Mouse (Mus musculus) stomach, postnatal 0 days (tissue): ENCODE results near the gene Ghdc. TPM values are rescaled to one million over a fixed set of nuclear protein-coding genes. Genes with fewer than 3 reads are reported as not detected.
A peak's percentile ranks its signal among the peaks of the same experiment; 100 is the strongest.

Source experiments
- ATAC-seq: fragments of 200-750 bp; cut with Nextera tagmentation; 2 replicates; pipeline ENCODE4 v1.8.0; 2017; ENCODE audit not compliant: low FRiP score, low TSS enrichment
- DNase-seq: peaks from one replicate; pipeline ENCODE4 v3.0.0-alpha.2; 2016; ENCODE audit warnings: low spot score
- H3K27ac ChIP-seq: fragments of 300-500 bp; sonication (generic); replicated peaks from 2 replicates; pipeline ENCODE4 v1.5.1; 2014; ENCODE audit warnings: mild to moderate bottlenecking, control low read depth
- H3K27me3 ChIP-seq: fragments of 300-500 bp; sonication (generic); 2 replicates; pipeline ENCODE4 v1.6.1; 2014; ENCODE audit warnings: low read length; ENCODE audit not compliant: control insufficient read depth, insufficient read depth
- H3K36me3 ChIP-seq: fragments of 300-500 bp; sonication (generic); 2 replicates; pipeline ENCODE4 v1.6.1; 2014; ENCODE audit warnings: low read length, mixed read lengths; ENCODE audit not compliant: control insufficient read depth, insufficient read depth
- H3K4me1 ChIP-seq: fragments of 300-500 bp; sonication (generic); replicated peaks from 2 replicates; pipeline ENCODE4 v1.6.1; 2014; ENCODE audit warnings: antibody characterized with exemption; ENCODE audit not compliant: control insufficient read depth, insufficient read depth
- H3K4me2 ChIP-seq: fragments of 300-500 bp; sonication (generic); replicated peaks from 2 replicates; pipeline ENCODE4 v1.6.1; 2014; ENCODE audit warnings: low read depth, mild to moderate bottlenecking, control low read depth, moderate library complexity
- H3K4me3 ChIP-seq: fragments of 300-500 bp; sonication (generic); 2 replicates; pipeline ENCODE4 v1.5.1; 2014; ENCODE audit warnings: low read depth, low read length, control low read depth
- H3K9ac ChIP-seq: fragments of 300-500 bp; sonication (generic); 2 replicates; pipeline ENCODE4 v1.6.1; 2014; ENCODE audit warnings: mild to moderate bottlenecking, low read length, control low read depth, mixed read lengths
- H3K9me3 ChIP-seq: fragments of 300-500 bp; sonication (generic); 2 replicates; pipeline ENCODE4 v1.6.1; 2016; ENCODE audit warnings: low read length; ENCODE audit not compliant: control insufficient read depth
- CTCF ChIP-seq: IDR thresholded peaks from 2 replicates; pipeline ENCODE4 v1.5.1; 2016; ENCODE audit warnings: antibody characterized with exemption, low read depth, mild to moderate bottlenecking, moderate library complexity
- EP300 ChIP-seq: optimal IDR thresholded peaks from 2 replicates; pipeline ENCODE3; 2016; ENCODE audit warnings: antibody characterized with exemption
- WGBS: fragments of 180-500 bp; shearing (Covaris S2); extraction: QIAGEN DNeasy Blood & Tissue Kit; methylation state at CpG from one replicate; pipeline ENCODE4 v1.1.7; 2014; 5-methylcytosine and 5-hydroxymethylcytosine counted together
- polyA plus RNA-seq: library from polyadenylated mRNA; unstranded; fragments of >200 nt; fragmentation: Nextera tagmentation; extraction: Ambion mirVana; gene quantifications from 2 replicates; pipeline ENCODE4 v1.2.1, GENCODE M21; 2015

The Ghdc gene
- polyA plus RNA-seq, 1 experiment from 2014 or later = 3.9 TPM

- no peak overlapping the region for H3K4me3 ChIP-seq
- DNase-seq = no peak
- no peak for TF ChIP-seq EP300
- TF ChIP-seq CTCF = no peak
- no peaks in the 10 kb centered on the region for H3K27me3 ChIP-seq
- ATAC-seq = no peak
- H3K4me2 ChIP-seq = no peak overlapping the region
- no peak overlapping the region for H3K27ac ChIP-seq
- 61% methylated on average over 3 of the region's 3 CpGs for WGBS
- no peak overlapping the region for H3K9ac ChIP-seq
- no peaks in the 10 kb centered on the region for H3K9me3 ChIP-seq
- H3K4me1 ChIP-seq = no peaks in the 10 kb centered on the region
- H3K36me3 ChIP-seq = peaks cover 6% of the 10 kb centered on the region
Observed at GRCm38 (mm10) chr11:100778069-100778468, 7.3 kb upstream of the Ghdc start.

DNA sequence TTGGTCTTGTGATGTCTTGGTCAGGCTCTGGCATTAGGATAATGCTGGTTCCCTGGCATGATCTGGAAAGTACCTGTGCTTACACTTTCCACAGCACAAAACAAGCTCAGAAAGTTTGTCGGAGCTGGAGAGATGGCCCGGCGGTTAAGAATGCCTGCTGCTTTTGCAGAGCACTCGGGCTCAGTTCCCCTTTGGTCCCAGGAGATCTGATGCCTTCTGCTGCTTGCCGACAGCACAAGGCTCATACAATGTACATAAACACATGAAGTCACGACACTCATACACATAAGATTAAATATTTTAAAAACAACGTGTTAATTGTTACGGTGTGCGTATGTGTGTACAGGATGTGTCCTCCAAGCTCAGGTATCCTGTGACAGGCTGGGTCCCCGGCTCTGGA, 5.2 kb upstream of the Ghdc start:
- Histone ChIP-seq H3K27ac (no peak overlapping the region), H3K4me3 (no peak overlapping the region), H3K36me3 (no peaks in the 10 kb centered on the region; the same call in 1 of the 2 replicates), H3K27me3 (no peaks in the 10 kb centered on the region), H3K9ac (no peak overlapping the region), H3K4me2 (no peak overlapping the region), H3K4me1 (no peaks in the 10 kb centered on the region), H3K9me3 (no peaks in the 10 kb centered on the region)
- no peak for DNase-seq
- no peak for ATAC-seq
- 82% methylated on average over 10 of the region's 10 CpGs for WGBS
- no peak for TF ChIP-seq CTCF
- no peak for TF ChIP-seq EP300

GRCm38 (mm10) chr11:100774261-100774660, 3.5 kb upstream of the Ghdc start:
- Histone ChIP-seq H3K4me2 (no peak overlapping the region), H3K27me3 (no peaks in the 10 kb centered on the region), H3K9me3 (no peaks in the 10 kb centered on the region), H3K36me3 (no peaks in the 10 kb centered on the region; the same call in 1 of the 2 replicates), H3K4me1 (0 out of 2 replicates have a peak, but pooled peaks cover 3% of the 10 kb centered on the region), H3K27ac (no peak overlapping the region), H3K4me3 (no peak overlapping the region), H3K9ac (no peak overlapping the region)
- DNase-seq (no peak), ATAC-seq (no peak)
- 76% methylated on average over 4 of the region's 4 CpGs for WGBS
- TF ChIP-seq CTCF (no peak), EP300 (no peak)

DNA sequence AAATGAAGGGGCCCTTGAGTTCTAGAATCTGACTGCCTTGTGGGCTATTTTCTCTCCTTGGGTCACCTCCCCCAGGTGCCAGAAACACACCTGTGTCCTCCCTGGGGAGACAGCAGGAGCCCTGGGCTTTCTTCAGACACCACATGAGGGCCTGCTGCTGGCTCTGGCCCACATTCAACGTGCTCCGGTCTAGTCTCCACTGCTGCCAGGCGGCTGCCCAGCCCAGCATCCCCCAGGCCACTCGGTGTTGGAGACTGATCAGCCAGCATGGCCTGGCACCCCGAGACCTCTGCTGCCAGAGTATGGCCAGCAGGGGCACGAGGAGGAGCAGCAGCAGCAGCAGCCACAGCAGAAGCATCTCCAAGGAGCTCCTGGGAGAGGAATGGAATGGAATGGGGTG, 777 bp downstream of the Ghdc start:
- no peaks in the 10 kb centered on the region for H3K36me3 ChIP-seq
- peak; percentile 24 for TF ChIP-seq CTCF
- TF ChIP-seq EP300 = no peak
- ATAC-seq (peak; percentile 16; the same call in 1 of the 2 replicates), DNase-seq (no peak)
- H3K4me1 ChIP-seq = 0 out of 2 replicates have a peak, but pooled peaks cover 3% of the 10 kb centered on the region
- peak overlapping the region; percentile 59 for H3K4me2 ChIP-seq
- H3K9me3 ChIP-seq = no peaks in the 10 kb centered on the region
- 0 out of 2 replicates have a peak overlapping the region, but pooled peaks have one; percentile 31 for H3K9ac ChIP-seq
- no peak overlapping the region for H3K27ac ChIP-seq
- H3K4me3 ChIP-seq = peak overlapping the region; percentile 63
- WGBS = 48% methylated on average over 6 of the region's 6 CpGs
- H3K27me3 ChIP-seq = no peaks in the 10 kb centered on the region

- Histone ChIP-seq H3K4me1 (0 out of 2 replicates have a peak, but pooled peaks cover 3% of the 10 kb centered on the region), H3K27ac (no peak overlapping the region), H3K4me3 (no peak overlapping the region), H3K27me3 (no peaks in the 10 kb centered on the region), H3K9me3 (no peaks in the 10 kb centered on the region), H3K36me3 (no peaks in the 10 kb centered on the region), H3K9ac (no peak overlapping the region), H3K4me2 (no peak overlapping the region)
- ATAC-seq (no peak), DNase-seq (no peak)
- 93% methylated on average over 5 of the region's 5 CpGs for WGBS
- TF ChIP-seq CTCF (no peak), EP300 (no peak)
Observed at GRCm38 (mm10) chr11:100767871-100768270, 2.9 kb downstream of the Ghdc start.

- 80% methylated on average over 9 of the region's 9 CpGs for WGBS
- 0 out of 2 replicates have a peak, but pooled peaks cover 6% of the 10 kb centered on the region for H3K4me1 ChIP-seq
Observed at GRCm38 (mm10) chr11:100766726-100767125, 4.0 kb downstream of the Ghdc start.

More at GRCm38 (mm10) chr11:100766726-100767125, 4.0 kb downstream of the Ghdc start:
- no peaks in the 10 kb centered on the region for H3K9me3 ChIP-seq
- H3K27ac ChIP-seq = no peak overlapping the region
- no peak overlapping the region for H3K4me3 ChIP-seq
- no peak for DNase-seq
- no peaks in the 10 kb centered on the region for H3K27me3 ChIP-seq
- ATAC-seq = no peak
- no peaks in the 10 kb centered on the region for H3K36me3 ChIP-seq
- H3K9ac ChIP-seq = no peak overlapping the region
- no peak overlapping the region for H3K4me2 ChIP-seq
- TF ChIP-seq CTCF (no peak), EP300 (no peak)
